Mouse (Mus musculus) lung, postnatal 4 days (tissue): ENCODE data around the gene Itga8.

Experiments used
- DNase-seq, 2 experiments: peaks; one replicate each; pipeline ENCODE4 v3.0.0; 2021

Gene Itga8

DNA sequence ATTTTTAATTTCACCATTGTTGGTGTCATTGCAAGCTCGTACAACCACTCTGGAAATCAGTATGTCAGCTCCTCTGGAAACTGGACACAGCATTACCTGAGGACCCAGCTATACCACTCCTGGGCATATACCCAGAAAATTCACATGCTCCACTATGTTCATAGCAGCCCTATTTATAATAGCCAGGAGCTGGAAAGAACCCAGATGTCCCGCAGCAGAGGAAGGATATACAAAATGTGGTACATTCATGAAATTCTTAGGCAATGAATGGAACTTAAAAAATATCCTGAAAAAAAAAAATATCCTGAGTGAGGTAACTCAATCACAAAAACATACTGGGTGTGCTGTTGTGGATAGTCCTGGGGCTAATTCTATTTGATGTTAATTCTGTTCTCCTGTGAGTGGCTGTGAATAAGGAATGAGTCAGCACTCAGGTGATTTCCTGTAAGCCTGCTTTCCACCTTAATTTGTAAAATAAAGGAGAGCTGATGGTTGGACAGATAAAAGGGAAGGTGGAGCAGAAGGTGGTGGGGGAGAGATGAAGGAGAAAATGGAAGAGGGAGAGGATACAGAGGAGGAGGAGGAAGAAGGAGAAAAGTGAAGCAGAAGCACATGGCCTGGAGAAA, 224.3 kb downstream of the Itga8 start:
- no peak for DNase-seq

DNA sequence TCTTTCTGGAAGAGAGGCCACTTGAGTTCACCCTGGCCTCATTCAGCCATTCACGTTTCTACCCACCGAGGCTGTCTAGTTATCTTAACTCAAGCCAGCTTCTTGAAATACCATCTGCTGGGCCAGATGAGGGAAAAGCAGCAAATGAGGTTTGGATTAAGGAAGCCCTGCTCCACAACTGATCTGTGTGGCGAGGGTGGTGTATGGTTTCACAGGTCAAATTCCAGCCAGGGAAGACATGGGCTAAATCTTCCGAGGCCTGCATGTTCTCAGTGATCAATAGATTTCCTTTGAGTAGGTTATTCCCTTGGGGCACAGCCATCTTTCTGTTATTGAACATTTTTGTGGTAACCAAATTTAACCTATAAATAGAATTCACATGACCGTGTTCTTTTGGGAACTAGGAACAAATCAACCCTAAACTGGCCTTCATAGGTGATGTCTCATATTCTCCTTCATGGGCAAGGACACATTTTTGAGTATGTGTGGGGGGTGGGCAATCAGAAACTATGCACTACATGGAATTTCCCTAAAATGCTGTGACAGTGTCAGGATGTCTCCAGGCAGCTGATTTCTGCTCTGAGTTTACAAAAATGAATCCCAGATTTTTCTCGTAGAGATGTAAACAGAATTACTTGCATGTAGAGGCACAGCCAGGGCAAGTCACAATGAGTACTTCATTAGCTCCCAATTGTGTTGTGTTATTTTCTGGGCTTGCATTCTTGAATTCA, 235.9 kb downstream of the Itga8 start:
- DNase-seq: no peak

DNA sequence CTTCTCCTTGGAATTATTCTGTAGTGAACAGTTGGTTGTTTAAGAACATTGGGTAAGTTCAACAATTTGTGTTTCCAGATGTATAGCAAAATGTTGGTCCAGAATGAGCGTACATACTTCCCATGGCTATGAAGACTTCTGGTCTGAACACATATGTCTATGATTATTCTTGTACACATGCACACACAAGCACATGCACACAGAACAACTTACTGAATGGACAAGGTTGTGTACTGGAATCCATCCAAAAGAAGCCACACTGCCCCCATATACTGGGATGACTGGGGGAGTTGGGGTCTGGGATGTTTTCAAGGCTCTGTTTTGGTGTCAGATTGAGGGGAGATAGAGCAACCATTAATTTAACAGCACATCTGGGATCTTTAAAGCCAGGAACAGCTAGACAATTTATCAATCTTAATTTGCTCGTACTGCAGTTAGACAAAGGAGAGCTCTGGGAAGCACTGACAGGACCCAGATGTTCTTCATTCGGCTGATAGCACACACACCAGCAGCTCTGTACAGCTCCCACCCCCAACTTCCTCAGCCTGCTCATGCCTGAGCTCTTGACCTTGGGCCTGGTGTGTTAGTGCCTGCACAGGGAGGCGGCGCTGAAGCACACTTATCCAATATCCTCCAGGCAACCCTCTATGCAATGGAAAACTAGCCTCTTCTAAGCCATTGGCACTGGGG, 241.5 kb downstream of the Itga8 start:
- DNase-seq: peak in 1 of 2 experiments; percentile 72
